Mouse (Mus musculus): ENCODE results near the gene Cdsn. TPM values are rescaled to one million over a fixed set of nuclear protein-coding genes. Genes with fewer than 3 reads are reported as not detected.

Gene Cdsn
- total RNA-seq, 2 experiments from 2014 or later = not detected

Other genes with a start within 250 kb of the Cdsn start
- not detected in 2 replicates for gene H2-Q1, start 231.7 kb upstream of the Cdsn start, total RNA-seq (2015; ENCODE audit: low replicate concordance)
- gene H2-Q1, start 231.7 kb upstream of the Cdsn start, total RNA-seq (2017; ENCODE audit: low replicate concordance) = not detected in 2 replicates
- gene H2-Q2, start 209.9 kb upstream of the Cdsn start, total RNA-seq (2015; ENCODE audit: low replicate concordance) = not detected in 2 replicates
- gene H2-Q2, start 209.9 kb upstream of the Cdsn start, total RNA-seq (2017; ENCODE audit: low replicate concordance) = not detected in 2 replicates
- gene H2-Q4, start 172.5 kb upstream of the Cdsn start, total RNA-seq (2015; ENCODE audit: low replicate concordance) = 3.6 and 5.6 TPM in 2 replicates
- gene H2-Q4, start 172.5 kb upstream of the Cdsn start, total RNA-seq (2017; ENCODE audit: low replicate concordance) = 8.3 and 8.9 TPM in 2 replicates
- gene H2-Q6, start 127.3 kb upstream of the Cdsn start, total RNA-seq (2015; ENCODE audit: low replicate concordance) = 5.6 and 8.5 TPM in 2 replicates
- 5.9 and 7.7 TPM in 2 replicates for gene H2-Q6, start 127.3 kb upstream of the Cdsn start, total RNA-seq (2017; ENCODE audit: low replicate concordance)
- 15.3 and 26.3 TPM in 2 replicates for gene H2-Q7, start 113.0 kb upstream of the Cdsn start, total RNA-seq (2015; ENCODE audit: low replicate concordance)
- gene H2-Q7, start 113.0 kb upstream of the Cdsn start, total RNA-seq (2017; ENCODE audit: low replicate concordance) = 0.77 and 7.4 TPM in 2 replicates
- 0.84 and 8.3 TPM in 2 replicates for gene H2-Q10, start 82.0 kb upstream of the Cdsn start, total RNA-seq (2015; ENCODE audit: low replicate concordance)
- 1.0 and 2.5 TPM in 2 replicates for gene H2-Q10, start 82.0 kb upstream of the Cdsn start, total RNA-seq (2017; ENCODE audit: low replicate concordance)
- gene Pou5f1, start 46.1 kb upstream of the Cdsn start, total RNA-seq (2015; ENCODE audit: low replicate concordance) = 1.0 TPM in 1 of 2 replicates, not detected in the other
- gene Pou5f1, start 46.1 kb upstream of the Cdsn start, total RNA-seq (2017; ENCODE audit: low replicate concordance) = not detected in 2 replicates
- 18.4 and 30.3 TPM in 2 replicates for gene Tcf19, start 35.3 kb upstream of the Cdsn start, total RNA-seq (2015; ENCODE audit: low replicate concordance)
- 18.8 and 19.0 TPM in 2 replicates for gene Tcf19, start 35.3 kb upstream of the Cdsn start, total RNA-seq (2017; ENCODE audit: low replicate concordance)
- 4.2 and 9.4 TPM in 2 replicates for gene Cchcr1, start 35.0 kb upstream of the Cdsn start, total RNA-seq (2015; ENCODE audit: low replicate concordance)
- 25.9 and 66.8 TPM in 2 replicates for gene Cchcr1, start 35.0 kb upstream of the Cdsn start, total RNA-seq (2017; ENCODE audit: low replicate concordance)
- gene Psors1c2, start 18.9 kb upstream of the Cdsn start, total RNA-seq (2015; ENCODE audit: low replicate concordance) = 1.3 TPM in 1 of 2 replicates, not detected in the other
- not detected in 2 replicates for gene Psors1c2, start 18.9 kb upstream of the Cdsn start, total RNA-seq (2017; ENCODE audit: low replicate concordance)
- gene 2300002M23Rik, start 15.3 kb downstream of the Cdsn start, total RNA-seq (2015; ENCODE audit: low replicate concordance) = not detected in 2 replicates
- gene 2300002M23Rik, start 15.3 kb downstream of the Cdsn start, total RNA-seq (2017; ENCODE audit: low replicate concordance) = not detected in 2 replicates
- not detected in 2 replicates for gene Sfta2, start 49.4 kb downstream of the Cdsn start, total RNA-seq (2015; ENCODE audit: low replicate concordance)
- gene Sfta2, start 49.4 kb downstream of the Cdsn start, total RNA-seq (2017; ENCODE audit: low replicate concordance) = not detected in 2 replicates
- not detected in 2 replicates for gene Gm9573, start 74.5 kb downstream of the Cdsn start, total RNA-seq (2015; ENCODE audit: low replicate concordance)
- gene Gm9573, start 74.5 kb downstream of the Cdsn start, total RNA-seq (2017; ENCODE audit: low replicate concordance) = not detected in 2 replicates
- not detected in 2 replicates for gene Mucl3, start 91.6 kb downstream of the Cdsn start, total RNA-seq (2015; ENCODE audit: low replicate concordance)
- gene Mucl3, start 91.6 kb downstream of the Cdsn start, total RNA-seq (2017; ENCODE audit: low replicate concordance) = 0.17 TPM in 1 of 2 replicates, not detected in the other
- 1.9 and 2.9 TPM in 2 replicates for gene Vars2, start 115.5 kb downstream of the Cdsn start, total RNA-seq (2015; ENCODE audit: low replicate concordance)
- 2.1 and 11.0 TPM in 2 replicates for gene Vars2, start 115.5 kb downstream of the Cdsn start, total RNA-seq (2017; ENCODE audit: low replicate concordance)
- gene Gtf2h4, start 121.6 kb downstream of the Cdsn start, total RNA-seq (2015; ENCODE audit: low replicate concordance) = 3.3 and 5.6 TPM in 2 replicates
- 2.6 and 9.8 TPM in 2 replicates for gene Gtf2h4, start 121.6 kb downstream of the Cdsn start, total RNA-seq (2017; ENCODE audit: low replicate concordance)
- gene Ddr1, start 152.5 kb downstream of the Cdsn start, total RNA-seq (2015; ENCODE audit: low replicate concordance) = 0.21 TPM in 1 of 2 replicates, not detected in the other
- gene Ddr1, start 152.5 kb downstream of the Cdsn start, total RNA-seq (2017; ENCODE audit: low replicate concordance) = not detected in 2 replicates